Mouse (Mus musculus) right cerebral cortex, adult 18-20 months (tissue): ENCODE results near the gene Dnajc8.
"Not testable (repeated sequence)": the region's sequence is repeated elsewhere in the genome, so short reads cannot be mapped to it uniquely, and the experiment has no call there.

ENCODE experiments used
- DNase-seq: peaks from one replicate; pipeline ENCODE4 v3.0.0; 2022; ENCODE audit warnings: mixed read lengths

The Dnajc8 gene

DNA sequence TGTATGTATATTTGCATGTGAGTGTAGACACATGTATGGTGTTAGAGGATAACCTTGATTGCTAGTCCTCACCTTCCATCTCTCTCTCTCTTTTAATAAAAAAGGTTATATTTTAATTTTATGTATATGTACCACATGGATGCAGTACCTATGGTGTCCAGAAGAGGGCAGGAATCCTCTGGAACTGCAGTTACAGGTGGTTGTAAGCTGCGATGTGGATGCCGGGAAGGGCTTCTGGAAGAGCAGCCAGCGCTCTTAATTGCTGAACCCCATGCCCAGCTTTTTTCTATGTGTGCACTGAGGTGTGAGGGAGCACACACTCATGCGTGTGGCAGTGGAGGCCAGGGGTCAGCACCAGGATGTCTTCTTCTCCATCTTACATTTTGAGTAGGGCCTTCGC is 33.8 kb downstream of the Dnajc8 start:
- no peak for DNase-seq

GRCm38 (mm10) chr4:132571190-132571589 is 35.8 kb downstream of the Dnajc8 start:
- no peak for DNase-seq

- DNase-seq, result no peak
These were observed 38.0 kb downstream of the Dnajc8 start for GRCm38 (mm10) chr4:132573327-132573726.

- no peak for DNase-seq
These were observed 39.5 kb downstream of the Dnajc8 start for GRCm38 (mm10) chr4:132574809-132575347.

GRCm38 (mm10) chr4:132583781-132584180 is 48.4 kb downstream of the Dnajc8 start:
- no peak for DNase-seq

GRCm38 (mm10) chr4:132584975-132585374 is 49.6 kb downstream of the Dnajc8 start:
- no peak for DNase-seq

DNA sequence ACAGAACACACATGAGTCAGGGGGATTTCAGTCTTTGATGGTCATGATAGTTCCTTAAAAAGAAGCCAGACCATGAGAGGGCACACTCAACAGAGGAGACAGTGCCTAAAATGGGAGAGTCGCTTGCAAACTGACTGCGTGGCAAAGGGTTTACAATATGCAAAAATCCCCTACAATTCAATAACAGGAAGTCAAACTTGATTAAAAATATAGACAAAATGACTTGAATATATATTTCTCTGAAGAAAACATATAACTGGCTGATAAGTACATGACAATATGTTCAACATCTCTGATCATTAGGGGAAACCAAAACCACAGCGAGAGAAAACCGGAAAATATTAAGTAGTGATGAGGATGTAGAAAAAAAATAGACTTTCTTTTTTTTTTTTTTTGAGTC is 50.9 kb downstream of the Dnajc8 start:
- DNase-seq, result no peak

GRCm38 (mm10) chr4:132588512-132588911 is 53.2 kb downstream of the Dnajc8 start:
- DNase-seq, result no peak

DNA sequence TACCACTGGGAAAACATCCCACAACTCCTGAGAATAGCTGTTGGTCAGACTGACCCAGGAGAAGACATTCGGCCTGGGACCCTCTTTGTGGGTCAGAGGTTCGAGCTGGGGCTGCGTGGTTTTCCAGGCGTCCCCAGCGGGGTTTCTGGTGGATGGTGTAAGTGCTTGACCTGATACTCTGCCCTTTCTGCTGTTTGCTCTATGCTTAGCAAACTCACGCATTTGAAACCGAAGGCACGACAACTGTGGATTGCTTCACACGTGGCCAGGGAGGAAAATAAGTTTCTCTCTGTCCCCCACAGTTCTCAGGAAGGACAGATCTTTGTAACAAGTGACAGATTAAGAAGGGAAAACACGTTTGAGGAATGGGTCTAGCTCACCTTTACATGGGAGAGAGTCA is 55.3 kb downstream of the Dnajc8 start:
- DNase-seq, result no peak

GRCm38 (mm10) chr4:132592958-132593357 is 57.6 kb downstream of the Dnajc8 start:
- DNase-seq, result no peak

GRCm38 (mm10) chr4:132594191-132594590 is 58.8 kb downstream of the Dnajc8 start:
- DNase-seq, result no peak

GRCm38 (mm10) chr4:132598861-132599260 is 63.5 kb downstream of the Dnajc8 start:
- DNase-seq, result no peak

DNA sequence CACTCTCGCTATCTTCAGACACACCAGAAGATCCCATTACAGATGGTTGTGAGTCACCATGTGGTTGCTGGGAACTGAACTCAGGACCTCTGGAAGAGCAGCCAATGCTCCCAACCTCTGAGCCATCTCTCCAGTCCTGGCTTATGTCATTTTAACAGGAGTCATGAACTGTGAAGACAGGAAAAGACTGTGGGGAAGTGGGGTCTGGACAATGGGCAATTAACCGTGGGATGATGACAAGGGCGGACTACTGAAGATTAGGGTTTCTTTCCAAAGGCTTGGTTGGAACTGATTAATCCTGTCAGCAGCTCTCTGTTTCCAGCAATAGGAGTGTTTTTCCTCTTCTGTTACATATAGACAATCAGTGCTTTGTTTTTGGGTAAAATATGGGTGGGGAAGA is 64.4 kb downstream of the Dnajc8 start:
- DNase-seq, result no peak

GRCm38 (mm10) chr4:132600465-132600864 is 65.1 kb downstream of the Dnajc8 start:
- DNase-seq, result no peak

DNA sequence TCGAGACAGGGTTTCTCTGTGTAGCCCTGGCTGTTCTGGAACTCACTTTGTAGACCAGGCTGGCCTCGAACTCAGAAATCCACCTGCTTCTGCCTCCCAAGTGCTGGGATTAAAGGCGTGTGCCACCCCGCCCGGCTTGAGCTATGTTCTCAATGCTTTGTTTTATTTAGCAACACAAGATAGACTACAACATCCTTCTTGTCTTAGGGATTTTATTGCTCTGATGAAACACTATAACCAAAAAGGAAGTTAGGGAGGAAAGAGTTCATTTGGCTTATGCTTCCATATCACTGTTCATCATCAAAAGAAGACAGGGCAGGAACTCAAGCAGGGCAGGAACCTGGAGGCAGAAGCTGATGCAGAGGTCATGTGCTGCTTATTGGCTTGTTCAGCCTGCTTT is 65.9 kb downstream of the Dnajc8 start:
- DNase-seq, result not testable (repeated sequence)
